Mouse (Mus musculus) liver (tissue): ENCODE results near the gene Nt5c2.

ENCODE experiments used
- DNase-seq: peaks from one replicate; pipeline ENCODE4 v3.0.0-alpha.2; 2020; ENCODE audit warnings: mixed read lengths

Nt5c2 gene

GRCm38 (mm10) chr19:46915406-46916080 lies 99.4 kb downstream of the Nt5c2 start:
- DNase-seq: no peak

- DNase-seq: no peak
These were observed 101.3 kb downstream of the Nt5c2 start for GRCm38 (mm10) chr19:46913626-46914025.

GRCm38 (mm10) chr19:46911492-46911891 lies 103.5 kb downstream of the Nt5c2 start:
- no peak for DNase-seq

GRCm38 (mm10) chr19:46908977-46909376 lies 106.0 kb downstream of the Nt5c2 start:
- no peak for DNase-seq

GRCm38 (mm10) chr19:46908207-46908606 lies 106.7 kb downstream of the Nt5c2 start:
- no peak for DNase-seq

- no peak for DNase-seq
These were observed 109.0 kb downstream of the Nt5c2 start for GRCm38 (mm10) chr19:46905971-46906370.

- no peak for DNase-seq
These were observed 109.6 kb downstream of the Nt5c2 start for GRCm38 (mm10) chr19:46905383-46905782.

- DNase-seq: no peak
These were observed 110.0 kb downstream of the Nt5c2 start for GRCm38 (mm10) chr19:46904907-46905306.

- DNase-seq: no peak
These were observed 111.6 kb downstream of the Nt5c2 start for GRCm38 (mm10) chr19:46903379-46903778.

GRCm38 (mm10) chr19:46901323-46901722 lies 113.6 kb downstream of the Nt5c2 start:
- DNase-seq: no peak

- DNase-seq: peak; percentile 75
These were observed 114.2 kb downstream of the Nt5c2 start for GRCm38 (mm10) chr19:46900786-46901185.

- no peak for DNase-seq
These were observed 115.1 kb downstream of the Nt5c2 start for GRCm38 (mm10) chr19:46899871-46900270.

GRCm38 (mm10) chr19:46899306-46899705 lies 115.6 kb downstream of the Nt5c2 start:
- DNase-seq: no peak

- no peak for DNase-seq
These were observed 116.7 kb downstream of the Nt5c2 start for GRCm38 (mm10) chr19:46898222-46898621.

GRCm38 (mm10) chr19:46897135-46897534 lies 117.8 kb downstream of the Nt5c2 start:
- DNase-seq: no peak

GRCm38 (mm10) chr19:46893484-46893883 lies 121.5 kb downstream of the Nt5c2 start:
- no peak for DNase-seq

GRCm38 (mm10) chr19:46892856-46893255 lies 122.1 kb downstream of the Nt5c2 start:
- DNase-seq: no peak

GRCm38 (mm10) chr19:46890657-46891056 lies 124.3 kb downstream of the Nt5c2 start:
- DNase-seq: no peak

GRCm38 (mm10) chr19:46889666-46890065 lies 125.3 kb downstream of the Nt5c2 start:
- DNase-seq: no peak

GRCm38 (mm10) chr19:46887811-46888527 lies 127.0 kb downstream of the Nt5c2 start:
- DNase-seq: no peak

- no peak for DNase-seq
These were observed 128.1 kb downstream of the Nt5c2 start for GRCm38 (mm10) chr19:46886826-46887225.

GRCm38 (mm10) chr19:46885365-46885764 lies 129.6 kb downstream of the Nt5c2 start:
- no peak for DNase-seq

- DNase-seq: no peak
These were observed 135.1 kb downstream of the Nt5c2 start for GRCm38 (mm10) chr19:46879876-46880275.

GRCm38 (mm10) chr19:46878346-46878745 lies 136.6 kb downstream of the Nt5c2 start:
- DNase-seq: peak; percentile 64
